Mouse (Mus musculus) embryonic fibroblast, embryonic 13.5 days (primary cell): ENCODE data around the gene Adamts18.

ENCODE experiments used
- CTCF ChIP-seq: IDR thresholded peaks from 2 replicates; pipeline ENCODE4 v1.5.1; 2011; ENCODE audit warnings: mild to moderate bottlenecking, control low read depth, low read length, moderate library complexity, borderline replicate concordance; ENCODE audit not compliant: insufficient read depth
- POLR2A ChIP-seq: IDR thresholded peaks from 2 replicates; pipeline ENCODE4 v1.6.1; 2011; ENCODE audit warnings: low read depth, mild to moderate bottlenecking, control low read depth, low read length, moderate library complexity

DNA sequence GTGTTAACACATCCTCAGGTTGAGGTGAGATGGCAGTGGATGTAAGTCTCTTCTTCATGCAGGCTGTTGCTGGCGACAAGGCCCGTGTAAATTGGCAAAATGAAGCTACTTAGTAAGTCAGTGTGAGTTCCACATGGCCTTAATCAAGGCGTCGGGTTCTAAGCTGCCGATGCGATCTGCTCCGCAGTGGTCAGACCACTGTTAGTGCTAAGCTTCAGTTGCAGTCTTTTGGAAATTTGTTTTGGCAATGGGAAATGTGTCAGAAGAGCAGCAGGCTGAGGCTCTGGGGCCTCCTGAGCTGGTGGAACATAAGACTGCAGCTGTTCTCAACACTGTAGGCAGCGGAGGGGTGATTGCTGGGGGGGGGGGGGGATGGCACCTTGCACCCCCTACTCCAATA is 182.6 kb downstream of the Adamts18 start:
- TF ChIP-seq CTCF (no peak), POLR2A (no peak)
